Mouse (Mus musculus): Measurements from ENCODE around the gene Sptlc2.
A peak's percentile ranks its signal among the peaks of the same experiment; 100 is the strongest.

Sptlc2 gene

GRCm38 (mm10) chr12:87388122-87388774 lies at the start of gene Sptlc2:
Gene Sptlc2 (minus strand): TSS chr12:87388355.
- peak; percentile 98 for DNase-seq (ENCODE audit: low read depth, low spot score)

- DNase-seq (ENCODE audit: low read depth, low spot score) = no peak
These were observed 40.7 kb upstream of the Sptlc2 start for GRCm38 (mm10) chr12:87428885-87429284.

- no peak for DNase-seq (ENCODE audit: low read depth, low spot score)
These were observed 40.1 kb upstream of the Sptlc2 start for GRCm38 (mm10) chr12:87428295-87428694.

- no peak for DNase-seq (ENCODE audit: low read depth, low spot score)
These were observed 38.3 kb upstream of the Sptlc2 start for GRCm38 (mm10) chr12:87426354-87427031.

- no peak for DNase-seq (ENCODE audit: low read depth, low spot score)
These were observed 36.4 kb upstream of the Sptlc2 start for GRCm38 (mm10) chr12:87424516-87424915.

GRCm38 (mm10) chr12:87423700-87424099 lies 35.5 kb upstream of the Sptlc2 start:
- DNase-seq (ENCODE audit: low read depth, low spot score) = no peak

GRCm38 (mm10) chr12:87421708-87422507 lies 33.8 kb upstream of the Sptlc2 start:
- no peak for DNase-seq (ENCODE audit: low read depth, low spot score)

GRCm38 (mm10) chr12:87419974-87420485 lies 31.9 kb upstream of the Sptlc2 start:
- DNase-seq (ENCODE audit: low read depth, low spot score) = no peak

GRCm38 (mm10) chr12:87418921-87419320 lies 30.8 kb upstream of the Sptlc2 start:
- no peak for DNase-seq (ENCODE audit: low read depth, low spot score)

GRCm38 (mm10) chr12:87416690-87417089 lies 28.5 kb upstream of the Sptlc2 start:
- DNase-seq (ENCODE audit: low read depth, low spot score) = peak; percentile 30

GRCm38 (mm10) chr12:87415358-87415757 lies 27.2 kb upstream of the Sptlc2 start:
- no peak for DNase-seq (ENCODE audit: low read depth, low spot score)

GRCm38 (mm10) chr12:87413179-87413790 lies 25.1 kb upstream of the Sptlc2 start:
- DNase-seq (ENCODE audit: low read depth, low spot score) = peak; percentile 61

GRCm38 (mm10) chr12:87410999-87411398 lies 22.8 kb upstream of the Sptlc2 start:
- DNase-seq (ENCODE audit: low read depth, low spot score) = no peak

GRCm38 (mm10) chr12:87409123-87409522 lies 21.0 kb upstream of the Sptlc2 start:
- DNase-seq (ENCODE audit: low read depth, low spot score) = no peak

GRCm38 (mm10) chr12:87407869-87408605 lies 19.9 kb upstream of the Sptlc2 start:
- DNase-seq (ENCODE audit: low read depth, low spot score) = no peak

- no peak for DNase-seq (ENCODE audit: low read depth, low spot score)
These were observed 17.6 kb upstream of the Sptlc2 start for GRCm38 (mm10) chr12:87405721-87406120.

GRCm38 (mm10) chr12:87405165-87405564 lies 17.0 kb upstream of the Sptlc2 start:
- no peak for DNase-seq (ENCODE audit: low read depth, low spot score)

- no peak for DNase-seq (ENCODE audit: low read depth, low spot score)
These were observed 13.7 kb upstream of the Sptlc2 start for GRCm38 (mm10) chr12:87401883-87402282.

GRCm38 (mm10) chr12:87399119-87399819 lies 11.1 kb upstream of the Sptlc2 start:
- DNase-seq (ENCODE audit: low read depth, low spot score) = no peak

GRCm38 (mm10) chr12:87397811-87398417 lies 9.8 kb upstream of the Sptlc2 start:
- DNase-seq (ENCODE audit: low read depth, low spot score) = no peak
